Mouse (Mus musculus) liver, postnatal 0 days (tissue): ENCODE results near the gene Ghrhr. TPM values are rescaled to one million over a fixed set of nuclear protein-coding genes. Genes with fewer than 3 reads are reported as not detected.

ENCODE experiments used
- ATAC-seq: fragments of 200-750 bp; cut with Nextera tagmentation; 2 replicates; pipeline ENCODE4 v1.8.0; 2017; ENCODE audit warnings: mild to moderate bottlenecking, moderate library complexity
- DNase-seq: peaks from one replicate; pipeline ENCODE4 v3.0.0-alpha.2; 2016
- H3K27ac ChIP-seq: fragments of 300-500 bp; sonication (generic); 2 replicates; pipeline ENCODE4 v1.5.1; 2014; ENCODE audit warnings: antibody characterized with exemption, moderate library complexity, mild to moderate bottlenecking, low read depth
- H3K27me3 ChIP-seq: fragments of 300-500 bp; sonication (generic); 2 replicates; pipeline ENCODE4 v1.6.1; 2014; ENCODE audit warnings: low read length, control low read depth, mixed read lengths; ENCODE audit not compliant: insufficient read depth
- H3K36me3 ChIP-seq: fragments of 300-500 bp; sonication (generic); replicated peaks from 2 replicates; pipeline ENCODE4 v1.6.1; 2014; ENCODE audit warnings: mild to moderate bottlenecking, control low read depth, low read length, moderate library complexity, mixed read lengths; ENCODE audit not compliant: insufficient read depth
- H3K4me1 ChIP-seq: fragments of 300-500 bp; sonication (generic); 2 replicates; pipeline ENCODE4 v1.6.1; 2014; ENCODE audit warnings: antibody characterized with exemption, mild to moderate bottlenecking, control low read depth; ENCODE audit not compliant: insufficient read depth
- H3K4me2 ChIP-seq: fragments of 300-500 bp; sonication (generic); 2 replicates; pipeline ENCODE4 v1.6.1; 2014; ENCODE audit warnings: low read depth, mild to moderate bottlenecking, low read length, moderate library complexity, mixed read lengths
- H3K4me3 ChIP-seq: fragments of 300-500 bp; sonication (generic); 2 replicates; pipeline ENCODE4 v1.5.1; 2014; ENCODE audit warnings: low read depth, low read length
- H3K9ac ChIP-seq: fragments of 300-500 bp; sonication (generic); replicated peaks from 2 replicates; pipeline ENCODE4 v1.6.1; 2014; ENCODE audit warnings: mild to moderate bottlenecking, moderate library complexity
- H3K9me3 ChIP-seq: fragments of 300-500 bp; sonication (generic); 2 replicates; pipeline ENCODE4 v1.6.1; 2016; ENCODE audit warnings: mild to moderate bottlenecking, control low read depth, low read length, mixed read lengths
- CTCF ChIP-seq: sonication (generic); IDR thresholded peaks from 2 replicates; pipeline ENCODE4 v1.5.1; 2016; ENCODE audit warnings: antibody characterized with exemption, low read depth
- EP300 ChIP-seq: IDR thresholded peaks from 2 replicates; pipeline ENCODE4 v1.6.1; 2016; ENCODE audit warnings: antibody characterized with exemption, low read depth, mild to moderate bottlenecking
- WGBS: fragments of 180-500 bp; shearing (Covaris S2); extraction: QIAGEN DNeasy Blood & Tissue Kit; methylation state at CpG from one replicate; pipeline ENCODE4 v1.1.7; 2014; ENCODE audit not compliant: insufficient replicate concordance; 5-methylcytosine and 5-hydroxymethylcytosine counted together
- polyA plus RNA-seq: library from polyadenylated mRNA; unstranded; fragments of >200 nt; fragmentation: Nextera tagmentation; extraction: Ambion mirVana; gene quantifications from 2 replicates; pipeline ENCODE4 v1.2.1, GENCODE M21; 2015

The Ghrhr gene
- polyA plus RNA-seq, 1 experiment from 2014 or later, result 0.09 TPM

GRCm38 (mm10) chr6:55335989-55336514, 40.0 kb upstream of the Ghrhr start, which contains the start of gene Aqp1:
Gene Aqp1 (plus strand): TSS chr6:55336432.
- peak within 1 kb of the TSS; percentile 78 for H3K9ac ChIP-seq
- DNase-seq (peak; percentile 75), ATAC-seq (peak; percentile 47)
- no peaks in the 10 kb centered on the region; the same call in 1 of the 2 replicates for H3K36me3 ChIP-seq
- peak within 1 kb of the TSS; percentile 56 for H3K4me3 ChIP-seq
- WGBS, result 22% methylated on average over 12 of the region's 12 CpGs
- H3K4me2 ChIP-seq, result peak within 1 kb of the TSS; percentile 79
- no peaks in the 10 kb centered on the region for H3K27me3 ChIP-seq
- no peaks in the 10 kb centered on the region for H3K9me3 ChIP-seq
- H3K27ac ChIP-seq, result peak within 1 kb of the TSS; percentile 88
- TF ChIP-seq CTCF (0 out of 2 replicates have a peak, but pooled peaks have one; percentile 15), EP300 (no peak; the same call in 1 of the 2 replicates)
- H3K4me1 ChIP-seq, result peaks cover 26% of the 10 kb centered on the region

- WGBS, result 48% methylated on average over 5 of the region's 5 CpGs
- peak overlapping the region; percentile 78 for H3K9ac ChIP-seq
- TF ChIP-seq CTCF (no peak), EP300 (no peak)
- H3K4me2 ChIP-seq, result peak overlapping the region; percentile 79
- peaks cover 2% of the 10 kb centered on the region; the same call in 1 of the 2 replicates for H3K36me3 ChIP-seq
- peak overlapping the region; percentile 88 for H3K27ac ChIP-seq
- H3K27me3 ChIP-seq, result no peaks in the 10 kb centered on the region
- H3K4me3 ChIP-seq, result peak overlapping the region; percentile 56
- H3K9me3 ChIP-seq, result no peaks in the 10 kb centered on the region
- peaks cover 31% of the 10 kb centered on the region for H3K4me1 ChIP-seq
- ATAC-seq, result no peak
- no peak for DNase-seq
These were observed 38.9 kb upstream of the Ghrhr start for GRCm38 (mm10) chr6:55337242-55337641.

GRCm38 (mm10) chr6:55338077-55338476, 38.0 kb upstream of the Ghrhr start:
- TF ChIP-seq CTCF (no peak), EP300 (peak; percentile 11; the same call in 1 of the 2 replicates)
- ATAC-seq (0 out of 2 replicates have a peak, but pooled peaks have one; percentile 2), DNase-seq (no peak)
- Histone ChIP-seq H3K9me3 (no peaks in the 10 kb centered on the region), H3K9ac (peak overlapping the region; percentile 78), H3K36me3 (peaks cover 10% of the 10 kb centered on the region; the same call in 1 of the 2 replicates), H3K4me1 (peaks cover 39% of the 10 kb centered on the region), H3K4me2 (peak overlapping the region; percentile 79), H3K4me3 (peak overlapping the region; percentile 56), H3K27ac (peak overlapping the region; percentile 88), H3K27me3 (no peaks in the 10 kb centered on the region)
- WGBS, result 37% methylated on average over 6 of the region's 6 CpGs

DNA sequence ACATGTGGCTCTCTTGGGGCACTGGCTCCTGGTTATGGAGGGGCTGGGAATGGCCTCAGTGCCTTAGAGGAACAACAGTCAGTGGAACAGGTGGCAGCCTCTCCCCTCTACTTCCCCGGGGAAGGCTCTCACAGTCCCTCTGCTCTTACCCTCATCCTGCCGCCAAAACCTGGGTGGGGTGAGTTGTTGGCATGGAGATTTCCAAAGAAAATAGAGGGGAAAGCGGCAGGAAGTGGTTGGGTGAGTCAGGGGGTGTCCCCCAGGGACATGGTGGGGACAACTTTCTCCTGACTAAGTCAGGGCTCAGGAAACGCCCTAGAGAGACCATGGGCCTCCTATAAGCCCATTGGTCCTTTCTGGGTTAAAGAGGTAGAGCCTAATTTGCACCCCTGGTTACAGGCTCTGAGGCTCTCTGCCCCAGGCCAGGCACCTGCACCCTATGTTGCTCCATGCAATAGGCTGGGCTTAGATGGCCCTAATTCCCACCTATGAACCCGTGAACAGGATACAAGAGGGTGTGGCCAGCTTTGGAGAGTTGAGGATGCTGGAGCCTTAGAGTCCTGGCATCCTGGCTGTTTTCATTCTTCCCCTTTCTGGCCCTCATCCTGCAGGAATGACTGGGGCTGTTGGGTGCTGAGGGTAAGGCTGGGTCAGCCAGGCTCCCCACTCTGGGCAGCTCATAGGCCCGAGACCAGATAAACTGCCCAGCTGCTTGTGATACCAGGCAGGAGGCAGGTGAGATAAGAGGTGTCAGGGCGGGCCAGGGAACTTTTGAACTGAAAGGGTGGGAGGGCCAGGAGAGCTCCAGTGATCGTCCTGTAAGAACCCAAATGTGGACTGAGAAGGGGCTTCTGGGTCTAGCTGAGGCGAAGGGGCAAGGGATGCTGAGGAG, 36.9 kb upstream of the Ghrhr start:
- DNase-seq (peak; percentile 66), ATAC-seq (peak; percentile 84)
- Histone ChIP-seq H3K9me3 (no peaks in the 10 kb centered on the region), H3K4me3 (peak overlapping the region; percentile 56), H3K9ac (peak overlapping the region; percentile 78), H3K27ac (peak overlapping the region; percentile 88), H3K27me3 (no peaks in the 10 kb centered on the region), H3K4me1 (peaks cover 39% of the 10 kb centered on the region), H3K36me3 (peaks cover 13% of the 10 kb centered on the region; the same call in 1 of the 2 replicates), H3K4me2 (peak overlapping the region; percentile 79)
- TF ChIP-seq EP300 (peak; percentile 97), CTCF (no peak)
- 44% methylated on average over 9 of the region's 9 CpGs for WGBS

DNA sequence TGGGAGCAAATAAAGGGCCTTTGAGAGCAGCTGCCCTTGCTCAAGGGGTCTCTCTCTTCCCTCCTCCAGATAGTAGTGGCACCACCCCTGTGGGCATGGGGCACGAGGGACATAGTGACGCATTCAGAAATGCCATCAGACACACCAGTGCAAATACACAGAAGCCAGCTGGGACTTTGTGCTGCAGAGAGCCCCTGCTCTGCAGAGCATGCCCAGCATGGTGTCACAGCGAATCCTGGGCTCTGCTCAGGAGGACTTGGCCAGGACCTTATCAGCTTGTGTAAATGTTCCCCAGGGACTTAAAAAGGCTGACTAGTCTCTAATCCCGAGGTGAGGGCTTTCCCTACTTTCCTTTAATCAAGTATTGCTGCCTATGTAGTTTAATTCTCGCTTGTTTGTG, 34.4 kb upstream of the Ghrhr start:
- TF ChIP-seq CTCF, result no peak
- TF ChIP-seq EP300, result no peak
- Histone ChIP-seq H3K27me3 (no peaks in the 10 kb centered on the region), H3K9ac (peak overlapping the region; percentile 56), H3K4me3 (peak overlapping the region; percentile 56), H3K4me1 (peaks cover 28% of the 10 kb centered on the region), H3K9me3 (no peaks in the 10 kb centered on the region), H3K27ac (peak overlapping the region; percentile 88), H3K4me2 (peak overlapping the region; percentile 79), H3K36me3 (peaks cover 22% of the 10 kb centered on the region; the same call in 1 of the 2 replicates)
- no peak for DNase-seq
- no peak for ATAC-seq
- 31% methylated on average over 5 of the region's 5 CpGs for WGBS

DNA sequence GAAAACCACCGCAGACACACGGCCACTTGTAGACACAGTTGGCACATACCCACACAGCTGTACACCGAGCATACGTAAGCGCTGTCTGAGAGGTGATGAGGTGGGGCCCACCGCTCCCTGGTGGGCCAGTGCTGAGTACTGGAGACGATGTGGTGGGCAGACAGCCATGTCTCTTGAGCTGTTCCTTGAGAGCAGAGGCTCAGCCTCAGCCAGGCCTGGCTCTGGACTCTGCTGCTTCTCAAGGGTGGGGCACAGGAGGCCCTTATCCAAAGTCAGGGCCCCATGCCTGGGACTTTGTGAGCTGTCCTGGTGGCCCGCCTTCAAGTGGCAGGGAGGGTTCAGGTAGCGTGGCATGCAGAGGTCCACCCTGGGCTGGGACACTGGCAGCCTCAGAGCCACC, 33.8 kb upstream of the Ghrhr start:
- Histone ChIP-seq H3K27me3 (no peaks in the 10 kb centered on the region), H3K4me3 (peak overlapping the region; percentile 56; the same call in 1 of the 2 replicates), H3K4me1 (peaks cover 30% of the 10 kb centered on the region), H3K9ac (peak overlapping the region; percentile 50), H3K9me3 (no peaks in the 10 kb centered on the region), H3K27ac (no peak overlapping the region; the same call in 1 of the 2 replicates), H3K4me2 (peak overlapping the region; percentile 79), H3K36me3 (peaks cover 28% of the 10 kb centered on the region; the same call in 1 of the 2 replicates)
- 67% methylated on average over 9 of the region's 9 CpGs for WGBS
- TF ChIP-seq EP300, result no peak
- no peak for TF ChIP-seq CTCF
- ATAC-seq, result peak; percentile 9
- DNase-seq, result no peak
